Mouse (Mus musculus) kidney, embryonic 15.5 days (tissue): ENCODE results near the gene Vamp3. TPM values are rescaled to one million over a fixed set of nuclear protein-coding genes. Genes with fewer than 3 reads are reported as not detected.

Source experiments
- ATAC-seq: fragments of 200-750 bp; cut with Nextera tagmentation; replicated peaks from 2 replicates; pipeline ENCODE4 v1.8.0; 2017; ENCODE audit warnings: moderate TSS enrichment; ENCODE audit not compliant: low FRiP score
- H3K27ac ChIP-seq: fragments of 300-500 bp; sonication (generic); 2 replicates; pipeline ENCODE4 v1.5.1; 2015; ENCODE audit warnings: mild to moderate bottlenecking, inconsistent platforms
- H3K27me3 ChIP-seq: fragments of 300-500 bp; sonication (generic); 2 replicates; pipeline ENCODE4 v1.6.1; 2015; ENCODE audit warnings: inconsistent platforms
- H3K36me3 ChIP-seq: fragments of 300-500 bp; sonication (generic); 2 replicates; pipeline ENCODE4 v1.6.1; 2015; ENCODE audit warnings: inconsistent platforms
- H3K4me1 ChIP-seq: fragments of 300-500 bp; sonication (generic); 2 replicates; pipeline ENCODE4 v1.6.1; 2015; ENCODE audit warnings: inconsistent platforms
- H3K4me2 ChIP-seq: fragments of 300-500 bp; sonication (generic); 2 replicates; pipeline ENCODE4 v1.6.1; 2015; ENCODE audit warnings: moderate library complexity, mild to moderate bottlenecking, inconsistent platforms
- H3K4me3 ChIP-seq: fragments of 300-500 bp; sonication (generic); replicated peaks from 2 replicates; pipeline ENCODE4 v1.5.1; 2015; ENCODE audit warnings: mild to moderate bottlenecking, inconsistent platforms
- H3K9ac ChIP-seq: fragments of 300-500 bp; sonication (generic); 2 replicates; pipeline ENCODE4 v1.6.1; 2015; ENCODE audit warnings: mild to moderate bottlenecking, inconsistent platforms
- H3K9me3 ChIP-seq: fragments of 300-500 bp; sonication (generic); replicated peaks from 2 replicates; pipeline ENCODE4 v1.6.1; 2016; ENCODE audit warnings: inconsistent platforms
- WGBS: fragments of 180-500 bp; shearing (Covaris S2); methylation state at CpG from one replicate; pipeline ENCODE4 v1.1.7; 2015; ENCODE audit warnings: mixed read lengths; 5-methylcytosine and 5-hydroxymethylcytosine counted together
- polyA plus RNA-seq: library from polyadenylated mRNA; unstranded; fragments of >200 nt; fragmentation: Nextera tagmentation; extraction: Ambion mirVana; gene quantifications from 2 replicates; pipeline ENCODE4 v1.2.1, GENCODE M21; 2015

Gene Vamp3
- polyA plus RNA-seq, 1 experiment from 2014 or later, result 123 TPM

DNA sequence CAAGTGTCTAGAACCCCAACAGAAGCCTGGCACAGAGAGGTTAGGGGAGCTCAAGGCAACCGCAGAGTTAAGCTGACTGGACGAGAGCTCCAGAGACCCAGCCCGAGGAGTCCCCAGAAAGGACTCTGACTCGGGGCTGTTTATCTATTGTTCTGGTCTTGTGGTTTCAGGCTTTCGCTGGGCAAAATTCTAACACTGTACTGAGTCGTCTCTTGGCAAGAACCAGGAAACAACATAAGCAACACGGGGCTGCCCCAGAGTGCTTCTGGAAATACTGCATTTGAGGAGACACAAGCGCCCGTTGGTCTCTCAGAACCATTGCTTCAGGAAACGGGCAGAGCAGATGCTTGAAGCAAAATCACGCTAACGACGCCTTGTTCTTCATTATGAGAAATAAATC, 56.4 kb downstream of the Vamp3 start:
- H3K4me1 ChIP-seq, result no peaks in the 10 kb centered on the region
- no peak overlapping the region for H3K4me2 ChIP-seq
- H3K9me3 ChIP-seq, result no peaks in the 10 kb centered on the region
- H3K9ac ChIP-seq, result no peak overlapping the region
- no peak overlapping the region for H3K27ac ChIP-seq
- H3K27me3 ChIP-seq, result no peaks in the 10 kb centered on the region
- WGBS, result 63% methylated on average over 13 of the region's 13 CpGs
- ATAC-seq, result no peak
- peaks cover 3% of the 10 kb centered on the region; the same call in 1 of the 2 replicates for H3K36me3 ChIP-seq
- no peak overlapping the region for H3K4me3 ChIP-seq

DNA sequence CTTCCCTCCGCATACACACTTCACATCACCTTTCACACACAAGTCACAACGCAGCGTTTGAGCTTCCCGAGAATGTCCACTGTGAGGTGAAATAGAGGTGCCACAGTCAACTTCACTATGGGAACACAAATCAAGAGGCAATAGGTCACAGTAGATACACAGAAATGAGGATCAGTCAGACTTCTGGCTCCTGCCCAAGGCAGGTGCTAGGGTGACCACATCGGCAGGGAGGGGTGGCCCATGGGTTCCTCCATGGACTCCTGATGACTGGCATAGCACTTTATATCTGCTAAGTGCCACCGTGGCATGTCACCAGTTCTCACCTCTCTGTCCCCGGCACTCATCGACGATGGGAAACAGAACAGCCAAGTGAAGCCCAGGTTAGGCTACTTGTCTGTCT, 59.1 kb downstream of the Vamp3 start:
- Histone ChIP-seq H3K27ac (no peak overlapping the region), H3K27me3 (no peaks in the 10 kb centered on the region), H3K4me2 (no peak overlapping the region), H3K9me3 (no peaks in the 10 kb centered on the region), H3K4me3 (no peak overlapping the region), H3K4me1 (peaks cover 3% of the 10 kb centered on the region; the same call in 1 of the 2 replicates), H3K9ac (no peak overlapping the region), H3K36me3 (no peaks in the 10 kb centered on the region)
- 93% methylated on average over 9 of the region's 9 CpGs for WGBS
- no peak for ATAC-seq

Other genes starting within 250 kb of the Vamp3 start
- gene Errfi1, start 204.0 kb downstream of the Vamp3 start, polyA plus RNA-seq, result 29.3 and 34.2 TPM in 2 replicates
- 391 and 393 TPM in 2 replicates for gene Park7, start 143.5 kb downstream of the Vamp3 start, polyA plus RNA-seq
- gene Tnfrsf9, start 143.4 kb downstream of the Vamp3 start, polyA plus RNA-seq, result 0.32 and 0.40 TPM in 2 replicates
- not detected in 2 replicates for gene Uts2, start 60.9 kb downstream of the Vamp3 start, polyA plus RNA-seq
- 5.9 and 7.0 TPM in 2 replicates for gene Per3, start 13.3 kb downstream of the Vamp3 start, polyA plus RNA-seq
- not detected in 2 replicates for gene Gm13090, start 31.6 kb upstream of the Vamp3 start, polyA plus RNA-seq